Mouse (Mus musculus) liver, adult 2 months (tissue): ENCODE measurements at regions not wholly inside any gene's neighbourhood (a gene's known extent, or its start where the extent isn't known, plus 50 kb on each side); places are given as distances from the start of the nearest gene placed in this dataset.

Source experiments
- CTCF ChIP-seq: fragments of 200-500 bp; IDR thresholded peaks from 2 replicates; pipeline ENCODE4 v1.5.1; 2011; ENCODE audit warnings: low read depth, low read length, control low read depth
- POLR2A ChIP-seq: fragments of 200-500 bp; IDR thresholded peaks from 2 replicates; pipeline ENCODE4 v1.6.1; 2011; ENCODE audit warnings: low read length, control low read depth; ENCODE audit not compliant: insufficient read depth; ENCODE audit errors: extremely low read depth

GRCm38 (mm10) chr3:133757756-133758420 is 212.9 kb upstream of the Tet2 start:
- TF ChIP-seq POLR2A (no peak), CTCF (no peak)
